7 mouse cellular contexts compared by ENCODE assay signal in the genomic region with DNA sequence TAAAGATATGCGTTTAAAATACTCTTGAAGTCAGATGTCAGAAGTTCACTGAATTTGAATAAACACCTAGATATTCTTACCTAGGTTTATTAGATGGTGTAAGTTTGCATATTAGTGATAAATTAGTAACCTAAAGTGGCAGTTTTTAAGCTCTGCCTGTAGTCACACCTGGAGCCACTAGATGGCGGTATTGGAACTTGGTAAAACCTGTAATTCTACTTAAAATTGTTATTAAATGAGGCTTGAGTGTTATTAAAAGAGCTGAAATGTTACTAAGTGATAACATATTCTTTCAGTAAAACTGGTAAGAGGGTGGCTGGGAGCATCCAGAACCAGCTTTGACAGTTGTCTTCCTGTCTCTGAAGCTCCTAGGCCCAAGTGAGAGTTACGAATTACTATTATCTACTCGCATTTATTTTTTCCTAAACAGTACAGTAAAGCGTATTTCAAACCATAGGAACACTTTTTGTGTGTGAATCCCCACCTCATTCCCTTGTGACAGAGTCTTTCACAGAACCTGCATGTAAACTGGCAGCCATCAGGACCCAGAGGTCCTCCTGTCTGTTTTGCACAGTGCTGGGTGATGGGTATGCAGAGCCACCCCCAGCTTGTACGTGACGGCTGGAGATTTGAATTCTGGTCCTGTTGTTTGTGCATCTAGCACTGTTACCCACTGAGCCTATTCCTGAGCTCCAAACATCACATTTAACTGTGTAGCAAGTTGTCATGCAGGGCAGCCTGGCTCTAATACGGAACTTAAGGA. TPM values are rescaled to one million over a fixed set of nuclear protein-coding genes. Genes with fewer than 3 reads are reported as not detected.
A peak's percentile ranks its signal among the peaks of the same experiment; 100 is the strongest.
DNase-seq lines count a peak whose midpoint lies in the region; ATAC-seq and TF ChIP-seq lines count a peak whose summit lies in the region.

No protein-coding gene starts in this region.

- peaks cover 6% of the 10 kb centered on the region; the same call in 1 of the 2 replicates for H3K4me1 ChIP-seq in neural tube, embryonic 15.5 days
- H3K4me1 ChIP-seq in midbrain, postnatal 0 days (ENCODE audit: insufficient read depth, low read length), result 0 out of 2 replicates have a peak, but pooled peaks cover 6% of the 10 kb centered on the region

- H3K4me2 ChIP-seq in neural tube, embryonic 15.5 days, result no peak overlapping the region
- no peak overlapping the region for H3K4me2 ChIP-seq in midbrain, postnatal 0 days (ENCODE audit: low read depth, low read length, poor library complexity, severe bottlenecking)

- H3K36me3 ChIP-seq in neural tube, embryonic 15.5 days, result no peaks in the 10 kb centered on the region
- peaks cover under 1% of the 10 kb centered on the region; the same call in 1 of the 2 replicates for H3K36me3 ChIP-seq in midbrain, postnatal 0 days (ENCODE audit: insufficient read depth, low read length)

- no peaks in the 10 kb centered on the region for H3K9me3 ChIP-seq in neural tube, embryonic 15.5 days (replicated peaks)
- H3K9me3 ChIP-seq in midbrain, postnatal 0 days (ENCODE audit: low read length), result no peaks in the 10 kb centered on the region

- intact Hi-C loops in left cerebral cortex, postnatal 25 days (cut with DNase I), result loop anchor here (1.0 kb wide), 1 partner anchor 132 kb away; no protein-coding TSS in a partner anchor

- in situ Hi-C loops in Patski (cut with MboI; ENCODE audit: low pct_unique_long_range_greater_than_20kb), result no loop called here

- H3K9ac ChIP-seq in neural tube, embryonic 15.5 days (replicated peaks), result no peak overlapping the region
- H3K9ac ChIP-seq in midbrain, postnatal 0 days (replicated peaks; ENCODE audit: low read length, poor library complexity, severe bottlenecking), result no peak overlapping the region

- WGBS in neural tube, embryonic 15.5 days, result 72% methylated on average over 8 of the region's 8 CpGs
- WGBS in midbrain, postnatal 0 days, result 63% methylated on average over 8 of the region's 8 CpGs

- peak; percentile 29 for TF ChIP-seq CTCF in Patski (IDR thresholded peaks at IDR 0.05)
- TF ChIP-seq CTCF in midbrain, postnatal 0 days (IDR thresholded peaks at IDR 0.05), result peak; percentile 89

- POLR2A ChIA-PET in Patski (lab: Charles Lee), result interaction anchor here (0.6 to 0.7 kb wide), 2 partner anchors 132 to 816 kb away, joined by 3 to 4 read pairs; no protein-coding TSS in a partner anchor

- CTCF ChIA-PET in Patski (lab: Charles Lee), result interaction anchor here (0.7 to 5.1 kb wide), 13 partner anchors 11 to 262 kb away, joined by 3 to 51 read pairs (median 4); no protein-coding TSS in a partner anchor

- DNase-seq in neural tube, embryonic 10.5 days (ENCODE audit: extremely low spot score, low spot score), result peak; percentile 47
- peak; percentile 9 for DNase-seq in Patski (ENCODE audit: low read depth, low spot score)
- peak; percentile 70 for DNase-seq in heart, postnatal 4 days
- DNase-seq in left cerebral cortex, postnatal 25 days (ENCODE audit: low spot score in 2 of 2), result peak; percentile 46 to 57
- peak; percentile 84 for DNase-seq in midbrain, postnatal 0 days (ENCODE audit: low spot score)

- H3K27me3 ChIP-seq in neural tube, embryonic 15.5 days (replicated peaks), result no peaks in the 10 kb centered on the region
- no peaks in the 10 kb centered on the region for H3K27me3 ChIP-seq in Patski
- H3K27me3 ChIP-seq in midbrain, postnatal 0 days (ENCODE audit: insufficient read depth, low read length), result no peaks in the 10 kb centered on the region

- H3K4me3 ChIP-seq in neural tube, embryonic 15.5 days (replicated peaks), result no peak overlapping the region
- no peak overlapping the region for H3K4me3 ChIP-seq in midbrain, postnatal 0 days (ENCODE audit: low read depth, low read length)

- H3K27ac ChIP-seq in neural tube, embryonic 15.5 days (replicated peaks), result no peak overlapping the region
- H3K27ac ChIP-seq in midbrain, postnatal 0 days (ENCODE audit: low read depth, low read length), result no peak overlapping the region

- ATAC-seq in neural tube, embryonic 15.5 days (ENCODE audit: low FRiP score), result no peak
- ATAC-seq in Patski, result no peak
- ATAC-seq in common myeloid progenitor, adult 5-6 weeks (replicated peaks; ENCODE audit: low read depth, poor library complexity, severe bottlenecking), result peak; percentile 31
- no peak for ATAC-seq in midbrain, postnatal 0 days (ENCODE audit: low FRiP score)

RNA-seq across cellular contexts. Expression of a gene that starts 13.0 kb away (rescaled TPM):
- 1.7 TPM in 1 of 2 replicates, not detected in the other for polyA plus RNA-seq in neural tube, embryonic 15.5 days (2015; fragmentation: Nextera tagmentation; extraction: Ambion mirVana)
- 0.06 TPM for polyA plus RNA-seq in Patski (2021)
- 1.7 and 3.7 TPM in 2 replicates for total RNA-seq in common myeloid progenitor, adult 5-6 weeks (2017)
- not detected for total RNA-seq in heart, postnatal 4 days (2021)
- total RNA-seq in left cerebral cortex, postnatal 25 days (2021), result not detected
- total RNA-seq in midbrain, postnatal 0 days (2014; rRNA removed), result not detected in 2 replicates
- 0.10 and 0.11 TPM in 2 replicates for polyA plus RNA-seq in midbrain, postnatal 0 days (2015; fragmentation: Nextera tagmentation; extraction: Ambion mirVana)

RNA-seq across cellular contexts. Expression of a gene that starts 36.4 kb away (rescaled TPM):
- 0.74 and 3.7 TPM in 2 replicates for polyA plus RNA-seq in neural tube, embryonic 15.5 days (2015; fragmentation: Nextera tagmentation; extraction: Ambion mirVana)
- polyA plus RNA-seq in Patski (2021), result not detected
- 2.9 and 8.1 TPM in 2 replicates for total RNA-seq in common myeloid progenitor, adult 5-6 weeks (2017)
- 1 to 10 TPM; 2.8 to 3.3 TPM for total RNA-seq in heart, postnatal 4 days (2021)
- total RNA-seq in left cerebral cortex, postnatal 25 days (2021), result 1 to 10 TPM in 1 of 2 experiments, under 1 TPM in 1; 0.96 to 1.7 TPM
- total RNA-seq in midbrain, postnatal 0 days (2014; rRNA removed), result 0.52 and 1.3 TPM in 2 replicates
- 0.49 and 0.64 TPM in 2 replicates for polyA plus RNA-seq in midbrain, postnatal 0 days (2015; fragmentation: Nextera tagmentation; extraction: Ambion mirVana)

RNA-seq across cellular contexts. Expression of a gene that starts 50.1 kb away (rescaled TPM):
- 47.0 and 53.8 TPM in 2 replicates for polyA plus RNA-seq in neural tube, embryonic 15.5 days (2015; fragmentation: Nextera tagmentation; extraction: Ambion mirVana)
- 46.7 TPM for polyA plus RNA-seq in Patski (2021)
- 19.1 and 33.3 TPM in 2 replicates for total RNA-seq in common myeloid progenitor, adult 5-6 weeks (2017)
- 10 to 100 TPM; 25.2 to 27.3 TPM for total RNA-seq in heart, postnatal 4 days (2021)
- total RNA-seq in left cerebral cortex, postnatal 25 days (2021), result 10 to 100 TPM; 33.7 to 33.8 TPM
- total RNA-seq in midbrain, postnatal 0 days (2014; rRNA removed), result 39.8 and 43.6 TPM in 2 replicates
- 50.9 and 51.7 TPM in 2 replicates for polyA plus RNA-seq in midbrain, postnatal 0 days (2015; fragmentation: Nextera tagmentation; extraction: Ambion mirVana)

Comparison
In these comparisons a context has a peak if more than half of its experiments do, and no peak if none do; other contexts are left out.
1. DNase-seq: peak in every context shown above with its lines; median percentile 84 in midbrain, postnatal 0 days; 70 in heart, postnatal 4 days; 52 in left cerebral cortex, postnatal 25 days; 47 in neural tube, embryonic 10.5 days; 9 in Patski.